Mouse (Mus musculus) stomach, postnatal 0 days (tissue): Measurements from ENCODE around the gene Fnip2. TPM values are rescaled to one million over a fixed set of nuclear protein-coding genes. Genes with fewer than 3 reads are reported as not detected.
"Not testable (repeated sequence)": the region's sequence is repeated elsewhere in the genome, so short reads cannot be mapped to it uniquely, and the experiment has no call there.

Experiments used
- ATAC-seq: fragments of 200-750 bp; cut with Nextera tagmentation; 2 replicates; pipeline ENCODE4 v1.8.0; 2017; ENCODE audit not compliant: low FRiP score, low TSS enrichment
- DNase-seq: peaks from one replicate; pipeline ENCODE4 v3.0.0-alpha.2; 2016; ENCODE audit warnings: low spot score
- H3K27ac ChIP-seq: fragments of 300-500 bp; sonication (generic); replicated peaks from 2 replicates; pipeline ENCODE4 v1.5.1; 2014; ENCODE audit warnings: mild to moderate bottlenecking, control low read depth
- H3K27me3 ChIP-seq: fragments of 300-500 bp; sonication (generic); 2 replicates; pipeline ENCODE4 v1.6.1; 2014; ENCODE audit warnings: low read length; ENCODE audit not compliant: control insufficient read depth, insufficient read depth
- H3K36me3 ChIP-seq: fragments of 300-500 bp; sonication (generic); 2 replicates; pipeline ENCODE4 v1.6.1; 2014; ENCODE audit warnings: low read length, mixed read lengths; ENCODE audit not compliant: control insufficient read depth, insufficient read depth
- H3K4me1 ChIP-seq: fragments of 300-500 bp; sonication (generic); replicated peaks from 2 replicates; pipeline ENCODE4 v1.6.1; 2014; ENCODE audit warnings: antibody characterized with exemption; ENCODE audit not compliant: control insufficient read depth, insufficient read depth
- H3K4me2 ChIP-seq: fragments of 300-500 bp; sonication (generic); replicated peaks from 2 replicates; pipeline ENCODE4 v1.6.1; 2014; ENCODE audit warnings: low read depth, mild to moderate bottlenecking, control low read depth, moderate library complexity
- H3K4me3 ChIP-seq: fragments of 300-500 bp; sonication (generic); 2 replicates; pipeline ENCODE4 v1.5.1; 2014; ENCODE audit warnings: low read depth, low read length, control low read depth
- H3K9ac ChIP-seq: fragments of 300-500 bp; sonication (generic); 2 replicates; pipeline ENCODE4 v1.6.1; 2014; ENCODE audit warnings: mild to moderate bottlenecking, low read length, control low read depth, mixed read lengths
- H3K9me3 ChIP-seq: fragments of 300-500 bp; sonication (generic); 2 replicates; pipeline ENCODE4 v1.6.1; 2016; ENCODE audit warnings: low read length; ENCODE audit not compliant: control insufficient read depth
- CTCF ChIP-seq: IDR thresholded peaks from 2 replicates; pipeline ENCODE4 v1.5.1; 2016; ENCODE audit warnings: antibody characterized with exemption, low read depth, mild to moderate bottlenecking, moderate library complexity
- EP300 ChIP-seq: optimal IDR thresholded peaks from 2 replicates; pipeline ENCODE3; 2016; ENCODE audit warnings: antibody characterized with exemption
- WGBS: fragments of 180-500 bp; shearing (Covaris S2); extraction: QIAGEN DNeasy Blood & Tissue Kit; methylation state at CpG from one replicate; pipeline ENCODE4 v1.1.7; 2014; 5-methylcytosine and 5-hydroxymethylcytosine counted together
- polyA plus RNA-seq: library from polyadenylated mRNA; unstranded; fragments of >200 nt; fragmentation: Nextera tagmentation; extraction: Ambion mirVana; gene quantifications from 2 replicates; pipeline ENCODE4 v1.2.1, GENCODE M21; 2015

Gene Fnip2
- polyA plus RNA-seq, 1 experiment from 2014 or later = 2.5 TPM

DNA sequence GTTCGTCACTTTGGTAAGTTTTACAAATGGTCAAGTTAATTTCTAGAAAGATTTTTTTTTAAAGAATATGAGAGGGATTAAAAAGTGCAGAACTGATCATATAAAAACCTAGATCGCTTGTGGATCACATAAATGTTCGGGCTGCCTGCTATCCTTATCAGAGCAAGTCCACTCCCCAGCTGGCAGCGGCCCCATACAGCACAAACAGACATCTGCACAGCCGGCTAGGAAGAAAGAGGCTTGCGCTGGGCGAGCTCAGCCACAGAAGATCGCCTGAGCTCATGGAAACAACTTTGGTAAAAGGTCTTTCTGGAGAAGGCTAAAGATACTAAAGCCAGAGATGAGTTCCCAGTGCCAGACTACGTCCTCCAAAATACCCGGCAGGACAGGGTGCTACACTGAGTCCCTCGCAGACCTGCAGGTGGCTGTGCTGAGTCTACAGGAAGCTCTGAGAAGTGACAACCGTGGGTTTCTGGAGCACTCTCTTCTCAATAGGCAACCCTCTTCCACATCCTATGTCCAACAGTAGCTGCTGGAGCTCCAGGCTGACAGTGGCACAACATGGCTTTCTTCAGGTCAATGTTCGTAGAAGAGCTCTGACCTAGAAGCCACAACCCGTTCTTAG lies 108.8 kb downstream of the Fnip2 start:
- Histone ChIP-seq H3K4me3 (no peak overlapping the region), H3K9me3 (no peaks in the 10 kb centered on the region), H3K36me3 (peaks cover 10% of the 10 kb centered on the region), H3K4me2 (no peak overlapping the region), H3K27ac (no peak overlapping the region), H3K9ac (no peak overlapping the region), H3K4me1 (no peaks in the 10 kb centered on the region), H3K27me3 (no peaks in the 10 kb centered on the region)
- 79% methylated on average over 14 of the region's 14 CpGs for WGBS
- TF ChIP-seq EP300 (no peak), CTCF (no peak)
- DNase-seq = no peak
- no peak for ATAC-seq

DNA sequence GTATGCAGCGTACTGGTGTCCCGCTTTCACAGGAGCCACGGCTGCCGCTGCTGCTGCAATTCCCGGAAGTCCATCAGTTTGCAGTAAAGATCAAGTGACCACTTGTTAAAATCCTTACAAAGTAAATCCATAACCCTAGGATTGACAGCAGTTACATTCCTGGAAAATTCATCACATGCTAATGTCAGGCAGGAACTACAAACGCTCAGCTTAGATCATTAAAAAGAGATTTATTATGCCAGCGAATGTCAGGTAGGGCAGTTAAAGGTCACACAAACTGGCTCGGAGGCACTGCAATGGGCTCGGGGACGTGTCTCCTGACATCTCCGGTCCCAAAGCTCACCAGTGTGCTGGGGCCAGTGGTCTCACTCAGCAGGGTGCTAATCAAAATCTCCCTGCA lies 111.8 kb downstream of the Fnip2 start:
- no peak overlapping the region for H3K9ac ChIP-seq
- no peaks in the 10 kb centered on the region for H3K4me1 ChIP-seq
- no peak for TF ChIP-seq EP300
- 54% methylated on average over 11 of the region's 11 CpGs for WGBS
- H3K36me3 ChIP-seq = peaks cover 7% of the 10 kb centered on the region
- no peak overlapping the region for H3K4me3 ChIP-seq
- H3K27ac ChIP-seq = no peak overlapping the region
- no peaks in the 10 kb centered on the region for H3K9me3 ChIP-seq
- H3K4me2 ChIP-seq = no peak overlapping the region
- ATAC-seq (no peak), DNase-seq (no peak)
- no peaks in the 10 kb centered on the region for H3K27me3 ChIP-seq

DNA sequence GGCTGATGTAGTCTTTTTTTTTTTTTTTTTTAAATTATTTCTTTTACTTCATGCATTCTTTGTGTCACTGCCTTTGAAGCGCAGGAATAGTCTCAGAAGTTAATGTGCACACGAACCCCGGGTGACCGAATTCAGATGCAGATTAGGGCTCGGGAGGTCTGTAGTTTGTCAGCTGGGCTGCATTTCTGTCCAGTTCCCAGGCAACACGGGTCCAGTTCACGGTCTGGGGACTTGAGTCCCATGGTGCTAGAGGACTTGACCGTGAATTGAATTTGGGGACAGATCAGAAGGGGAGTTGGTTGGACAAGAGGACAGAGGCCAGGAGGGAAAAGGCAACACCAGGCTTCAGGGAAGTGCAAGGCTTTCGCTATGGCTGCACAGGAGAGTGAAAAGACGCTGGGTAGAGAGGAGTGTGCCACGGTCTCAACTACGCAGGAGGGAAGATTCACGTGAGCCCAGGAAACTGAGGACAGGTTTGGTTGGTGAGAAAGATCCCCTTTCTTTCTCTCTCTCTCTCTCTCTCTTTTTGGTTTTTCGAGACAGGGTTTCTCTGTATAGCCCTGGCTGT lies 114.8 kb downstream of the Fnip2 start:
- 85% methylated on average over 14 of the region's 14 CpGs for WGBS

DNA sequence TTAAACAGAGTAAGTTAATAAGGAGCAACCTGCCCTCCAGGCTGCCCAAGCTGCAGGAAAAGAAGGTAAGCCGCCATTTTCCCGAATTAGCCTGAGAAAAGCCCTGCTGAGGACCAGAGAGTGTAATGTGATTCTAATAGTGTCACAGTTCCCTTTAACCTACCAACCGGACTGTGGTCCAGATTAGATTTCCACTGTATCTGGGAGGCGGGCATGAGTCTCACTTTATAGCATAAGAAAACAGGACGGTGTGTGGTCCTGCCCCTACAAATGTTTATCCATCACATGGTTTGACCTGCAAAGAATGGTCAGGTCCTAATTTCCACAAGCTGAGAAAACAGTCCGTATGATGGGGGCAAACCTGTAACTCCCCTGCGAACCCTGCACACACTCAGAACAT lies 118.2 kb downstream of the Fnip2 start:
- no peak overlapping the region for H3K27ac ChIP-seq
- H3K4me1 ChIP-seq = no peaks in the 10 kb centered on the region
- 75% methylated on average over 7 of the region's 7 CpGs for WGBS
- no peak for DNase-seq
- no peak for TF ChIP-seq CTCF
- no peak for TF ChIP-seq EP300
- H3K9me3 ChIP-seq = no peaks in the 10 kb centered on the region
- no peak overlapping the region for H3K4me3 ChIP-seq
- no peaks in the 10 kb centered on the region for H3K36me3 ChIP-seq
- no peak overlapping the region for H3K9ac ChIP-seq
- no peak overlapping the region for H3K4me2 ChIP-seq
- no peak for ATAC-seq
- no peaks in the 10 kb centered on the region for H3K27me3 ChIP-seq

More for the DNA sequence above, 114.8 kb downstream of the Fnip2 start:
- H3K27me3 ChIP-seq = no peaks in the 10 kb centered on the region
- H3K4me3 ChIP-seq = no peak overlapping the region
- no peak overlapping the region for H3K4me2 ChIP-seq
- no peak for TF ChIP-seq EP300
- no peak for TF ChIP-seq CTCF
- no peak overlapping the region for H3K27ac ChIP-seq
- no peaks in the 10 kb centered on the region for H3K9me3 ChIP-seq
- no peak overlapping the region for H3K9ac ChIP-seq
- ATAC-seq (no peak), DNase-seq (no peak)
- H3K4me1 ChIP-seq = no peaks in the 10 kb centered on the region
- H3K36me3 ChIP-seq = no peaks in the 10 kb centered on the region

DNA sequence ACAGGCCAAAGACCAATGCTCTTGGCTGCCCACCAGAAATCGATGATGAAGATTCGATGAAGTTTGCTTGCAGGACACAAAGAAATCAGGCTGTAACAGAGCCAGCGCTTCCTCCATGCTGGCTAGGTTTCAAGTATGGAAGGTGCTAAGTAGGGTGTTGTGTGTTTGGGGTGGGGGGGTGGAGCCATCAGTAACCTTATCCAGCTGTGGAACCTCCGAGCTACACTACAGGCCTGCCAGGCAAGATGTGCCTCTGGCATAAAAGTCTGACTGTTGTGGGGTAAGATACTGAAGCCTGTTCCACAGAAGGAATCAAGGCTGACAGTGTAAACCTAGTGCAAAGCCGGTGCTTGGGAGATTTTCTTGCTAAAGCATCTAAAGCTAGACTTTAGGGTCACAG lies 119.2 kb downstream of the Fnip2 start:
- no peak overlapping the region for H3K9ac ChIP-seq

DNA sequence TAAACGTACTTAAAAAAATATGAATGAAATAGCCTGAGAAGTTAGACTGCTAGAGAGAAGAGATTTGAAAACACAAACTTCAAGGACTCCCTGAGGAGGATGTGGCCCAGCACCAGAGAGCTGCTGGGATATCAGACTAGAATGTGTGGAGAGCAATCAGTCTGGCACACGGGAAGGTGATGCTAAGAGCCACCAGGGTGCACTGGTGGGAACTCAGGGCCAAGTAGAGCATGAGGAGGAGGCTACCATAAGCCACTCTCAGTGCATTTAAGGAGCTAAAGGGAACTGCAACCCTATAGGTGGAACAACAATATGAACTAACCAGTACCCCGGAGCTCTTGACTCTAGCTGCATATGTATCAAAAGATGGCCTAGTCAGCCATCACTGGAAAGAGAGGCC lies 120.9 kb downstream of the Fnip2 start:
- ATAC-seq, H3K27me3 ChIP-seq, H3K4me1 ChIP-seq, H3K4me3 ChIP-seq, H3K4me2 ChIP-seq, H3K9ac ChIP-seq, H3K9me3 ChIP-seq, H3K27ac ChIP-seq, H3K36me3 ChIP-seq, DNase-seq: not testable (repeated sequence)
- WGBS = 88% methylated on average over 3 of the region's 3 CpGs
- TF ChIP-seq CTCF = 0 out of 2 replicates have a peak, but pooled peaks have one; percentile 13

More for the DNA sequence above, 119.2 kb downstream of the Fnip2 start:
- H3K36me3 ChIP-seq = no peaks in the 10 kb centered on the region
- H3K4me2 ChIP-seq = no peak overlapping the region
- H3K27me3 ChIP-seq = no peaks in the 10 kb centered on the region
- no peak for DNase-seq
- H3K9me3 ChIP-seq = no peaks in the 10 kb centered on the region; the same call in 1 of the 2 replicates
- no peaks in the 10 kb centered on the region for H3K4me1 ChIP-seq
- 75% methylated on average over 5 of the region's 5 CpGs for WGBS
- no peak overlapping the region for H3K4me3 ChIP-seq
- H3K27ac ChIP-seq = no peak overlapping the region
- no peak for ATAC-seq
- TF ChIP-seq CTCF (no peak), EP300 (no peak)
